Mouse (Mus musculus): ENCODE results near the gene Pcp2.
A peak's percentile ranks its signal among the peaks of the same experiment; 100 is the strongest.
"Not testable (repeated sequence)": the region's sequence is repeated elsewhere in the genome, so short reads cannot be mapped to it uniquely, and the experiment has no call there.

Pcp2 gene

DNA sequence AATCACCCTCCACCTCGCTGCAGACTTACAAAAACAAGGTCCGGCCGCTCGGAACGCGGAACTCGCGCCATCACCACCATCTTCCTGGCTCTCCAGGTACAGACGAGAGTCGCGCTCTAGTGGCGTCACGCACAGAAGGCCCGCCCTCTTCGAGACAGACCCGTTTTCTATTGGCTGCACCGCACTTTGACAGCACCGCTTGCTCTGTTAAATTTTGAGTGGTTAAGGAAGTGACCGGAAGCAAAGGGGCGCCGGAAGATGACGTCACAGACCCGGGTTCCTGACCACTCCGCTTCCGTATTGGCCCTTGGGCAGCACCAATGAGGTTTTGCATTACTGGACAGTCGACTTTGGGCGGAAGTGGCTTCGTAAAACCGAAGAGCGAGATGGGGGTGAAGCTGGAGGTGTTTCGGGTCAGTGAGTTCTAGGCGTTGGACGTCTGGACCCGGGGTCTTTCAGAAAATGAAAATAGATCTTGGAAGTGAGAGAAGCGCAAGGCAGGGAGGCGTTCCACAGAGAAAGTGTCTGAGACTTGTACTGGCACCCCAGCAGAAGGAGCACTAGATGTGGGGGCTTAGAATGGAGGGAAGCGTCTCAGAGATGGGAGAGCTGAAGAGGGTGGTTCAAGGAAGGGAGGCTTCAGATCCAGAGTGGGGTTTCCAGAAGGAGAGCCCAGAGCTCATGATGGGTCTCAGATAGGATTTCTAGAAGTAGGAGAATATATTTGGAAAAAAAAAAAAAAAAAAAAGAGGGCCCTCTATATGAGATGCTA, 4.0 kb downstream of the Pcp2 start, which contains the start of the genes Xab2 and Pet100:
TSS of gene Xab2 (minus strand) at position 118 of the 772 bp plus-strand sequence.
TSS of gene Pet100 (plus strand) at position 350 of the 772 bp plus-strand sequence.
- DNase-seq (ENCODE audit: low spot score in 2 of 2), result peak; percentile 99

DNA sequence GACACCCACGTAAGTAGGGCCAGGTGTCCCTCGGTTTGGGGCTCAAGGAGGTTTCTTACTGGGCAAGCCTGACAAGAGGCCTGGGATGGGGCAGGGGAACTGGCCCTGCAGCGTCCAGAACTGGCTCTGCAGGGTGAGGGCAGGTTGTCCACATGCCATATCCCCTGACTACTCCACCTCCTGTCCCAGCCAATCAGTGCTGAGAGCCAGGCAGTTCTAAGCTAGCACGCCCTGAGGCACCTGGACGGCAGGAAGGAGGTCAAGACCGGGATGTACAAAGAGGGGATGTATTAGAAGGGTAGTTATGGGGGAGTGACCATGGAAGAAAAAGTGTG, 15.6 kb downstream of the Pcp2 start:
- DNase-seq (ENCODE audit: low spot score in 2 of 2), result no peak

DNA sequence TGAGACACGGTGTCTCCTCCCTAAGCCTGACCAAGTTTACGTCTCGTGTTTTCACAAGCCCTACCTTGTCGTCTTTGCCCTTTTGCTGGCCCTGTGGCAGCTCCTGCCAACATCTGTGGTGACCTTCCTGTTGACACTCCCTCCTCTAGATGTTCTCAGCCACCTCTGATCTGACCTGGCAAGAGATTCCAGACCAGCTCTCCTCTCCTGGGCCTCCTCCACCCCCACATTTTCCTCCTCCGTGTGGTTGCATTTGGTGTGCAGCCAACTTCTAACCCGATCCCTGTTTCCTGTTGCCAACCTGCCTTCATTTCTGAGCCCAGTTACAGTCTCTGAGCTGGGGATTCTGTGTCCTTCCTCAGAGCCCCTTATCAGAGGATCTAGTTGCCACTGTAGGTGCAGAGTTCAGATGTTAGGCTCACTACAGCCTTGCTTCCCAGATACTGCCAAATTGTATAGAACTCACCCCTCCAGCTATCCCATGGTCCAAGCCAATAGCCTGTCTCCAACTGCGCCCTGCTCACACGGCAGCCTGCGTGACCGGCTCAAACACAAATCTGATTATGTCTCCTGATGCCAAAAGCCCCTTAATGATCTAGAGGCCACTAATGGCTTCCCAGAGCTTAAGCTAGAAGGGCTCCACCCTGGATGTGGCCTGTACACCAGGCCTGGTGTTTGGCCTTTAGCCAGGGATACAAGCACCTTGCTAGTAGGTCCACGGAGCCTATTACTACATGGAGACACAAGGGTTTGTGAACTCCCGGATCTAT, 16.1 kb downstream of the Pcp2 start:
- DNase-seq (ENCODE audit: low spot score in 2 of 2), result no peak

DNA sequence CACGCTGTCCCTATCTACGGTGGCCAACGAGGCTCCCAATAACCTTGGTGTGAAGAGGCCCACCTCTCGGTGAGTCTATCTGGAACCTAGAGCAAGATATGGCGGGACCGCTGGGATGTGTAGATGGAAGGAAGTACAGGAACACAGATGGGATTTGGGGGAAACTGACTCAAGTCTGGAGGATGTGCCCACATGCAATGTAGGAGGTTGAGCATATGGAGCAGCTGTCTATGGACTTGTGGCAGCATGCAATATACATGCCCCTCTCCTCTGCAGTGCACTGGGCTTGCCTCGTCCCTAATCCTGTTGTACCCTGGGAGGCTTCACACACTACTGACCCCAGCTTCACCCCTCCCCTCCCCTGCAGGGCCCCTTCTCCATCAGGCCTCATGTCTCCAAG, 17.5 kb downstream of the Pcp2 start:
- no peak for DNase-seq (ENCODE audit: low spot score in 2 of 2)

DNA sequence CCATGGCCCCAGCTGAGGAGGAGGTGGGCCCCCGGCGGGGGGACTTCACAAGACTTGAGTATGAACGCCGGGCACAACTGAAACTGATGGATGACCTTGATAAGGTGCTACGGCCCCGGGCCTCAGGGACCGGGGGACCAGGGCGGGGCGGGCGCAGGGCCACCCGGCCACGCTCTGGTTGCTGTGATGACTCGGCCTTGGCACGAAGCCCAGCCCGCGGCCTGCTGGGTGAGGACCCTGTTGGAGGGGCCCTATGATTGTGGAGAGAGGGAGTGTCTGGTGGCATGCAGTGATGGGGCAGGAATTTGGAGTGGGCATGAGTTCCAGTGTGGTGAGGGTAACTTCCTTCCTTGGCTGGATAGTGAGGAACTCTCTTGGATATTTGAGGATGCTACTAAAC, 18.8 kb downstream of the Pcp2 start:
- no peak for DNase-seq (ENCODE audit: low spot score in 2 of 2)

DNA sequence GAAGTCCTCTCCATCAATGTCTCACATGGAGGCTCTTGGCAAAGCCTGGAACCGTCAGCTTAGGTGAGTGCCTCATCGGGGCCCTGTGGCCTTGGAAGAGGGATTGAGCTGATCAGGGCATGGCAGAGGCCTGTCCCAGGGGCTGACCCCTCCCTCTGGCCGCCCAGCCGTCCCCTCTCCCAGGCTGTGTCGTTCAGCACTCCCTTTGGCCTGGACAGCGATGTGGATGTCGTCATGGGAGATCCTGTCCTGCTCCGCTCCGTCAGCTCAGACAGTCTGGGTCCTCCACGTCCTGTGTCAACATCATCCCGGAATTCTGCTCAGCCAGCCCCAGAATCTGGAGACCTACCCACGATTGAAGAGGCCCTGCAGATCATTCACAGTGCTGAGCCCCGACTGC, 21.9 kb downstream of the Pcp2 start:
- no peak for DNase-seq (ENCODE audit: low spot score in 2 of 2)

DNA sequence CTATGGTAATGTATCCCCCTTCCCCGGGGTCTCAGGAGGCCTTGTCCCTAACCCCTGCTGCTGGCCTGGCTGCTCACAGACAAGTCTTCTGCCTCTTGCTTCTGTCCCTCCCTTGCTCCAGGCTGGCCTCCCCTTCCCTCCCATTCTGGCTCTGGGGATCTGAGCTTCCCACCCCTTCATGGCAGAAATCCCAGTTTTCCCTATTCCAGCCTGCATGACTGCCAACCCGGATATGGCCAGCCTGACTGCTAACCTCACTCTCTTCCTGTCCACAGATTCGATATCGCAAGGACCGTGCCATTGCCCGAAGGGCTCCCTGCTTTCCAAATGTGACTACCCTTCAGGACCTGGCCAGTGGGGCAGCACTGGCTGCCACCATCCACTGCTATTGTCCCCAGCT, 24.9 kb downstream of the Pcp2 start:
- DNase-seq (ENCODE audit: low spot score in 2 of 2), result no peak

DNA sequence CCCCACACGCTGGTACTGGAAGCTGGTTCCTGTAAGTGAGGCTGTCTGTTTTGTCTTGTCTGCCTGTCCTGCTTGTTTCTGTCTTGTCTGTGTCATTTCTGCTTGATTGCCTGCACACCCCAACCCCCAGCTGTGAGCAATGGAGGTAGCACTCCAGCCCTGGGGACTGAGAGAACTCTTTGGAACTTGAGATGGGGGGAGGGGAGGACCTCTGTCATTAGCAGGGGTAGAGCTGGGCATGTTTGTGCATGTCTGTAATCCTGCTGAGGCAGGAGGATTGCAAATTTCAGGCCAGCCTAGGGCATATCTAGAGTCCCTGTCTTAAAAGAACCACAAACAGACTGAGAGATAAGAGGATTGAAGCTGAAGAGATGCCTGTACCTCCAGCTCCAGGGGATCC, 26.1 kb downstream of the Pcp2 start:
- no peak for DNase-seq (ENCODE audit: low spot score in 2 of 2)

DNA sequence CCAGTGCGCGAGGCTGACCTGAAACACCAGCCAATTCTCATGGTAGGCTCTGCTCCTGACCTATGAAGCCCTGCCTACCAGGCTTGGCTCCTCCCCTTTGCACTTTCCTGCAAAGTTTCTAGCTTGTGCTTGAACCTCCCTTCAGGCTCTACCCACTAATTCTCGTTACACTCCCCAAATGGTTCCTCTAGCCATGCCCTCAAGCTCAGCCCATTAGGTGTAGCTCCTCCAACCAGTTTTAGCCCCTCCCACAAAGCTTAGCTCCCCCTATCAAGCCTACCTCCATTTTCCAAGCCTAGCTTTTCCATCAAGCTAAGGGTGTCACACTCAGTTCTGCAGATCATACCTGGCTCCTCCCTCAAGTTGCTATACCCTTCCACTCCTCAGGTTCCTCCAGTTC, 27.3 kb downstream of the Pcp2 start:
- DNase-seq (ENCODE audit: low spot score in 2 of 2), result no peak

DNA sequence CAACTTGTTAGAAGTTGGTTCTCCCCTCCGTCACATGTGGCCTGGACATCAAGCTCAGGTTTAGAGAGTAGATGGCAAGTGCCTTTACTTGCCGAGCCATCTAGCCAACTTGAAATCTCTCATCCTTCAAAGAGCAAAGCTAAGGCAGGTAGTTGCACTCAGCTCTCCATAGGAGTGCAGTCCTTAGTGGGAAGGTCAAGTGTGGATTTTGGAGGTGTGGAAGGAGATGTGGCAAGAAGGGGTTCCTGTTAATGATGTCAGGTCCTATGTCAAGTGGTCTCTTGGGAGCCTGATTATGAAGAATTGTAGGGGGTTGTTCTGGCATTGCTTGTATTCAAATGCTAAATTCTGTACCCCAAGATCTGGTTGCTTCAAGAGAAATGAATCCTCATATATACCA, 30.9 kb downstream of the Pcp2 start:
- DNase-seq (ENCODE audit: low spot score in 2 of 2), result no peak

DNA sequence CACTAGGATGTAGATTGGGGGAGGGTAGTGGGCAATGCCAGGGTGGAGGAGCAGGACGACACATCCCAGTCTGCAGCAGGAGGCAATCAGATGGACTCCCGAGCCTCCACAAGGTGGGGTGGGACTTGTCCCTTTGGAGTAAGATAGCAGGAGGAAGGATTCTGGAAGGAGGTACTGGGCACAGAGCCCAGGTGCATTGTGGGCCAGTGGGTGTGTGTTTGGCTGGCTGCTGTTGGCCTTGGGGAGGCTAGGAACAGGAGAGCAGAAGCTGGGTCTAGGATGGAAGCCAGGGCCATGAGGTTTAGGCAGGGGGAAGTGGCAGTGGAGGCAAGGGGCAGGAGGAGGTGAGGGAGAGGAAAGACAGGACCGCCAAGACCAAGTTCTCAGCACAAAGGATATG, 31.9 kb downstream of the Pcp2 start:
- no peak for DNase-seq (ENCODE audit: low spot score in 2 of 2)

DNA sequence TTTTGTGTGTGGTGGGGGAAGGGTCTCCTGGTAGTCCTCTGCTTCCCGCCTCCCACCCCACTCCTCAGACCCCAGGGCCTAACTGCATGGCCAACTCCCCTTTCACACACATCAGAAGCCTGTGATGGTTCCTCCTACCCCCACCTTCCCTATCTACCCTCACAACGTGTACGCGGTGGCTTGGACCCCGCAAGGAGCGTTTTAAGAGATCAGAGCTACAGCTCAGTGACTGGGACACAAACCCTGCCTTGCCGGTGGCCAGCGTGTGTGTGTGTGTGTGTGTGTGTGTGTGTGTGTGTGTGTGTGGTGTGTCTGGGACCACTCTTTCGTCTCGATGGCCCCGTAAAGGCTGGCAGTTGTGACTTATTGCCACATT, 37.1 kb downstream of the Pcp2 start:
- DNase-seq (ENCODE audit: low spot score in 2 of 2), result no peak

DNA sequence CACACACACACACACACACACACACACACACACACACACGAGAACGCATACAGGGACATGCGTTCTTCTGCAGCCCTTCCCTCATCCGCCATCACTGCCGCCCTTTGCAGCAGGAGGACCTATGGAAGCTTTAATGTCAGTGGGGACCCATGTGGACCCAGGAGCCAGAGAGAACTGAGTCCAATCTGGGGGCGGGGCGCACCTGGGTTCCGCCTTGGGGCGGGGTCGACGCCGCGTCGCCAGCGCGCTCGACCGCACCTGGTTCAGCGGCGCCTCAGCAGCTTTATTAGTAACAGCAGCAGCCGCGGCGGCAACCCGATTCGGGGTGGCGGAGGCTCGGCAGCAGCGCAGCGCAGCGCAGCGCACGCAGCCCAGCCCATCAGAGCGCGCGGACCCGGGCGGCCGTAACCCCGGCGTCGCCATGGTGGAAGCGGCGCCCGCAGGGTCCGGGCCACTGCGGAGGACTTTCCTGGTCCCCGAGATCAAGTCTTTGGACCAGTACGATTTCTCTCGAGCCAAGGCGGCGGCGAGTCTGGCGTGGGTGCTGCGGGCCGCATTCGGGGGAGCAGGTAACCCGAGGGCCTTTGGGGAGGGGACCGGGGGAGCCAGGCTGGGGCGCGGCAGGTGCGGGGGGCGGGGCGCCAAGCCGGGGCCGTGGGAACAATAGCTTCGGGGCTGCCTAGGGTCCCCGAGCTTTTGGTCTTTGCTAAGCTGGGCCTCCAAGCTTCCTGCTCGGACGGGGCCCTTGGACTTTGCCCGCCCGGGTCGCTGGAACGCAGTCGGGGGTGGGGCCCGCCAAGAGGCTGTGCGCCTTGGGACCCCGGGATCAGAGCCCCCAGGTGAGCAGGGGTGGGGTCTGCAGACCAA, 37.7 kb downstream of the Pcp2 start:
- DNase-seq (ENCODE audit: low spot score in 2 of 2), result peak in 1 of 2 experiments; percentile 12

DNA sequence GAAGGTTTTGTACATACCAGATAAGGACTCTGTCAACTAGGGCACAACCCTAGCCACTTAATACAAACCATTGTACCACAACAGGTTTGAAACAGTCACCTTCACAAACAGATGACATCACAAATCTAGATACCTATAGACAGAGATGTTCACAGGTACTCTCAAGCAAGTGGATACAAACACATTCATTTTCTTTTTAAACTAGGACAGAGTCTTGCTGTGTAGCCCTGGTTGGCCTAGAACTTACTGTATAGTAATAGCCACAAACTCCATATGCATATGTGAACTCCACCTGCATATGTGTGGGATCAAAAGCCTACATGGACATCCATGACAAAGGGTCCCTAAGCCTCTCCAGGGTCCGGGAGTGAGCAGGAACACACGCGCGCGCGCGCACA, 38.4 kb downstream of the Pcp2 start, which contains the start of gene Camsap3:
TSS of gene Camsap3 (plus strand) at position 301 of the 398 bp plus-strand sequence.
- DNase-seq (ENCODE audit: low spot score in 2 of 2), result no peak

DNA sequence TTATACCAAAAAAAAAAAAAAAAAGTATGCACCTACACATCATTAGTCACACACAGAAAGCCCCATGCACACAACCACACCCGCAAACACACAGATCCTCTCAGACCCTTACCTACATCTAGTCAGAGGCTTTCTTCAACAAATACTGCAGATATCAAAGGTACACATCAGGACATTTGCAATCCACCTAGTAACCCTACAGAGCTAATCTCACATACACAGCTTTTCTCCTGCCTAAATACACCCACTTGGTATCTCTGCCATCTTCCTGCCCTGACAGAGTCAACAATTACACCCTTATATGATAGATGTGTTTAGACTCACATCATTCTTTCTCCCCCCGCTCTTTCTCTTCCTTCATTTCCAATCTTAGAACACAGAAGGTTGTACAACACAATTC, 38.9 kb downstream of the Pcp2 start:
- no peak for DNase-seq (ENCODE audit: low spot score in 2 of 2)

DNA sequence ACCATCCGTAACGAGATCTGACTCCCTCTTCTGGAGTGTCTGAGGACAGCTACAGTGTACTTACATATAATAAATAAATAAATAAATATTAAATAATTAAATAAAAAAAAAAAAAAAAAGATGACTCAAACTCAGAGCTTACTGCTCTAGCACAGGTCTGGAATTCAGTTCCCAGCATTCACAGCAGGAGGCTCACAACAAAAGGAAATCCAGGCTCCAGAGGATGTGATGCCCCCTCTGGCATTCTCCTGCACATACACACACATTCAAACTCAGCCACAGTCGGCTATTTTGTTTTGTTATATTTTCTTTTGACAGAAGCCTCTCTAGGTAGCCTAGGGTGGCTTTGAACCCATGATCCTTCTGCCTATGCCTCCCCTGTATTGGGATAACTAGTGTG, 43.4 kb downstream of the Pcp2 start:
- DNase-seq (ENCODE audit: low spot score in 2 of 2), result not testable (repeated sequence)

DNA sequence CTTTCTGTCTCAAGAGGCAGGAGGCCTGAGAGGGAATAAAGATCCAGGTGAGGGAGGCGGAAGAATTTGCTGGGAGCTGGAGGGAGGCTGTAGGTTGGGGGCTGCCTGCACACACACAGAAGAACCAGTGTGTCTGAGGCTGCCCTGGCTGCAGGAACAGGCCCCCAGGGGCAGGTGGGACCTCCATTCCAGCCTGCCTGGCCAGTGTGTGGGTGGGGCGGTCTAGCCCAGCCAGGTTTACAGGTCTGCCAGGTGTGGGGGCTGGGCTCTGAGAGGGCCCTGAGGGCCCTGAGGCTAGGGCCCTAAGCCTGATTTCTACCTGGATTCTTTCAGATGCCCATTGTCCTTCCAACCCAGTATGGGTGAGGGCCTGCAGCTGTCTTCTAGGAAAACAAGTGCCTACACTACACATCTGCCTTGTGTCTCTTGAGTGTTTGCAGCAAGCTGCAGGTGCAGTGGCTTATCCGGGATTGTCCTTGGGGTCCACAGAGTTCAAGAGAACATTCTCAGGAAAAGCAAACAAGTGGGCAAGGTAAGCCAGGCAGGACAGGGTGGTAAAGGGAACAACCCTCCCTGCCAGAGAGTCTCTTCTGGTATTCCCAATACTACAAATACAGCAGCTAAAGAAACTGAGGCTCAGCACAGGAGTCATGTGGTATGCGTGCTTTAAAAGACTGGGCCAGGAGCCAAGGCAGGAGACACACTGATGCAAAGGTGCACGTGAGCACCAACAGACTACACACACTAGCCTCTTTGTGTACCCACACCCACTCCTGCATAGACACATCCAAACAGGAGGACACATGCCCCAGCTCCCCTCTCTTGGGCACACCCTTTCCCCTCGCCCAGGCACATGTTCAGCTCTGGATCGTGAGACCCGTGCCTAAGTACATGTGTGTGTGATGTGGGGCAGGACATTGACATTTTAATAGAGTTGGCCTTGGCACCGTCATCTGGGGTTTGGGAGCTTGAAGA, 45.7 kb downstream of the Pcp2 start:
- DNase-seq (ENCODE audit: low spot score in 2 of 2), result no peak

DNA sequence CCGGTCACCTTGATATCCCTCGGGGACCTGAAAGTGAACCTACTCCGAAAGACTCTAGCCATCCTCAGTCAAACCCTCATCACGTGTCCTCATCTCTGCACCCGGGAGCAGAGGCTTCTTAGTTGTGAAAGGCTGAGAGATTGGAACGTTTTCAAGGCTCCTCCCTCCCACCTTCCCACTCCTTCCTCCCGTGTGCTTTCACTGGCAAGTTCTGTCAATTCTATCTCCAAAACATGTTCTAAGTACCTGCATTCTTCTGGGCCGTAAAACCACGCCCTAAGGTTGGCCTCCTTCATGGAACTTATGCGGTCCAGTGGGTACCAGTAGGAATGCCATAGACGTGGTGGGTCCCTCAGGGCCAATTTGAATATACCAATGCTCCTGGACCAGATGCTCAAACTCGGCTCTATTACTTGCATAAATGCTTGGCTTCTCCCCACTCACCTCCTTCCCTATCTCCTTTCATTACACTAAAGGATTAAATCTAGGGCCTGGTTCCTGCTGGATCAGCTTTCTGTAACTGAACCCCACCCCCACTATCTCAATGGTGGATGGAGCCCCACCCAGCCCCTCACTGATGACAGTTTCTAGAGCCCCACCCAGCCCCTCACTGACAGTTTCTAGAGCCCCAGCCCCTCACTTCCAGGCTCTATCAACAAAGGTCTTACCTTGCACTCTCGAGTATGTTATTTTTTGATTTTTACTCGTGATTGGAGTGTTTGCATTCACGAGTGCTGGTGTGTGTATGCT, 49.0 kb downstream of the Pcp2 start:
- no peak for DNase-seq (ENCODE audit: low spot score in 2 of 2)

DNA sequence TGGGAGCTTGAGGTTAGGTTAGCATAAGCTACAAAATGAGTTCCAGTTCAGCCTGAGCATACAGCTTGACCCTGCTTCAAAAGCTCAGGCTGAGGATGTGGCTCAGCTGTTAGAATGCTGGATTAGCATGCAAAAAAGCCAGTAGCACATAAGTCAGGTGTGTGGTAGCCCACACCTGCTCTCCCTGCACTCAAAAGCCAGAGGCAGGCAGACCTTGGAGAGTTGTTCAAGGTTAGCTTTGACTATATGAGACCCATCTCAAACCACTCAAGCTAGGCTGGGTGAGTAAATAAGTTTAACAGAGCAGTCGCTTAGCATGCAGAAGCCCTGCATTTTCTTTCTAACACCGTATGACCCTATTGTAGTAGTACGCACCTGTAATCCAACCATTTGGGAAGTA, 50.8 kb downstream of the Pcp2 start:
- DNase-seq (ENCODE audit: low spot score in 2 of 2), result no peak

Measured in natural killer cell, adult 2 months (primary cell).